Mouse (Mus musculus) NIH3T3 (cell line): ENCODE measurements around the gene Mctp1.
A peak's percentile ranks its signal among the peaks of the same experiment; 100 is the strongest.
"Not testable (repeated sequence)": the region's sequence is repeated elsewhere in the genome, so short reads cannot be mapped to it uniquely, and the experiment has no call there.

Experiments
- DNase-seq: peaks from one replicate; pipeline ENCODE4 v3.0.0-alpha.2; 2012; ENCODE audit warnings: low read depth

Mctp1 gene

DNA sequence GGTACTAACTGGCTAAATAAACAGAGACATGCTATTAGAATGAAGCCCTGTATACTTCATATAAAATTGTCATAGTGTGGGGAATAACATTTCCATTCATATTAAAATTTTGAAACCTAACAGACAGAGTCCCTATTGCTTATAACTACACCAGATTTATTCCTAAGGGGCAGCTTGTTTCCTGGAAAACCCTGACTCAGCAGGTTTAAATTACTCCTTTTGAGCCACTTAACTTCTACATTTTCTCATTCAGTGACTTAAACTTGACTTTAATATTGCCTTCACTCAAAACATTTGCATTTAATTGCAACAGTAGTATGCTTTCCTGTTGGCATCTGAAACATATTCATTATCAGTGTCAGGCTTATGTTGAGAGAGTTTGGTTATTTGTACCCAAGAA, 583.3 kb downstream of the Mctp1 start:
- no peak for DNase-seq

DNA sequence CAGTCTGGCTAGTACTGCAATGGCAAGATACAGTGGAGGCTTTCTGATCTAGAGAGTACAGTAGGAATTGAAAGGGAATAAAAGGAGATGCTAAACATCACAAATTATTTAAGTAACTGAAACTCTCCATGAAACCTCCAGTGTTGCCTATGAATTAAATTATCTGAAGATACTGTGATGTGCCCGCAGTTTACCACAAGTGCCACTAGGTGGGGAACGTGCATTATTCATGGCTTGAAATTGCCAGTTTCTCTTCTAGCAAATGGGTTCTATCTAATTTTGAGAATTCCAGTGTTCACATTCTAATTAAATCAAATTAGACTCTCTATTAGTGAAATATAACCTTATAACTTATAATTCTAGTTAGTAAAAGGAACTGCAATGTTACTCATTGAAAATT, 585.1 kb downstream of the Mctp1 start:
- peak; percentile 81 for DNase-seq

DNA sequence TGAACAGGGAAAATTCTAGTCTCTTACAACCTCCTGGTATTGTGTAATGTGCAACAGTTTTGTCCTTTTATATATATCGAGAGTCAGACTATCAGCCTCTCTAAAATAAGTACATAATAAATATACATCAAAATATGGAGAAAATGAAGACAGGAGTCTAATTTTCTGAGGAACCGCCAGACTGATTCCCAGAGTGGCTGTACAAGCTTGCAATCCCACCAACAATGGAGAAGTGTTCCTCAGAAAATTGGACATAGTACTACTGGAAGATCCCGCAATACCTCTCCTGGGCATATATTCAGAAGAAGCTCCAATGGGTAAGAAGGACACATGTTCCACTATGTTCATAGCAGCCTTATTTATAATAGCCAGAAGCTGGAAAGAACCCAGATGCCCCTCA, 586.7 kb downstream of the Mctp1 start:
- DNase-seq: not testable (repeated sequence)

DNA sequence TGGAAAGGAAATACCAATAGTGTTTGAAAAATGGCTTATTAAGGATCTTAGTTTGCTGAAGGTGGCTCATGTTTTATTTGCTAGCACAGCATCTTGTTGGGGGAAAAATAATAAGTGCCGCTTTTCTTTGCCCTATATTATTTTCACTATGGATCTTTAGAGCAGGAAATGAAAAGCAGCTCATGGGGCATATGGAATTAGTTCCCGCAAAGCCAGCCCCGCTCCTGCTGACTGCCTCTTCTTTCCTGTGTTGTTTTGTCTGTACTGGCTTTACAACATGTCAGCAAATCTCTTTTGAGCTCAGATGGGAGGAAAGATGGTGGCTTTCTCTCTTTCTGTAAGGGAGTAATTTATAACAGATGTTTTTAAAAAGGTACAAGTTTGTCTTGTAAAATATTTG, 618.3 kb downstream of the Mctp1 start:
- peak; percentile 3 for DNase-seq

DNA sequence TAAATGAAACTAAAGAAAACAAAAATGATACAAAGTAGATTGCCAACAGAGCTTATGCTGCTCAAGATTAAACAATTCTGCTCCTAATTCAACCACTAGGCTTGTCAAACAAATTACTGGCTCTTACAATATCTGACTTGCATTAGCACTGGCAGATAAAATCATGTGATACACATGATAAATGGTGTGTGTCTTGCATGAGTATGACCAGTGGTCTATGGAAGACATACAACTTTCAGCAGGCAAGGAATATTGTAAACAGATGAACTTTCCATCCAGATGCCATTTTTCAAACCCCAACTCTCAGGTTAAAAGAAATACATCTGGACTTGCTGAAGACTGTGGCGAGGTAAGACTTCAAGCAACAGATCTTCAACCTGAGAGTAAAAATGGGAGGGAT, 619.3 kb downstream of the Mctp1 start:
- peak; percentile 7 for DNase-seq

DNA sequence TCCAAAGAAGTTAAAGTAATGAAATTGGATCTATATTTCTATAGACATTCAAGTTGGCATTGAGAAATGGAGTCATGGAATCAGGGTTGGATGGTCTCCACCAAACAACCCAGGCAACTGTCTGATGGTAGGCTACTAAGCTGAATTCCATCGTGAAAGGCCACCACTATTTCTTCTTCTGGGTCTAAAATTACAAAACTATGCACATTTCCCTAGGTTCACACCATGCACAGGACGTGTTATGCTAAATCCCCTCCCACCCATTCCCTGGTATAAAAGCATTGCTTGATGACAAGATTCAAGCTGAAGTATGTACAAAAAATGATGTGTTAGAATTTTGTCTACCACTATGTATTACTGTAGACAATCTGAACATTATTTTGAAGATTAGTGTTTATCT, 634.5 kb downstream of the Mctp1 start:
- no peak for DNase-seq

DNA sequence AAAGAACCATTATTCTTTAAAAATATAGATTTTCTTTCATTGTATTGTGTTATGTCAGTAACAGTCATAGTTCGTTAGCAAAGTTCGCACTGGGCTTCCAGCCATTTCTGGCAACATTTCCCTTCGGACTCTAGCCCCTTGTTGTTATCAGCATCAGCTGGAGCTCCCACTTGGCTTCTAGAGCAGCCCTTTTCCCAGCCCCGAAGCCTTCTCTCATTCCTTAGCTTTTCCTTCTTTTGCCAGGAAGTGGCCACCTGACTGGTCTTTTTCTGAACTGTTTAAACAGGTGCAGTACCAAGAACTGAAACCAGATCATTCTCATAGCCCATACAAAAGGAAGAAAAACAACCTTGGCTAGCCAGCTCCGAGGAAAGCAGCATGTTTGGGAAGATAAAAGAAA, 645.3 kb downstream of the Mctp1 start:
- no peak for DNase-seq

DNA sequence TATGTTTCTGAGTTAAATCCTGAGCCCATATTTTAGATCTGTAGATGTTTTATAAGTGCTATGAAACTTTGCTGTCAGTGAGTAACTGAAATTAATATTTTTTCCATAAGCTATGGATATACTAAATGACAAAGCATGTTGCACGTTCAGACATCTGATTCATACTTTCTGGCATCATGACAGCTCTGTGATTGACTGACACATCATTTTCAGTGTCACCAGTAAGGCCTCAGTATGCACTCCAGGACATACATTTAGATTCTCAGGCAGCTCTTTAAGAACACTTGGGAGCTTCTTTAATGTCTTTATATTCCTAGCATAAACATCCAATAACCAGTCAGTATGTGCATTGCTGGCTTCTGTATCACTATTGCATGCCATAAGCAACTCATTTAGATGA, 659.0 kb downstream of the Mctp1 start:
- peak; percentile 69 for DNase-seq

DNA sequence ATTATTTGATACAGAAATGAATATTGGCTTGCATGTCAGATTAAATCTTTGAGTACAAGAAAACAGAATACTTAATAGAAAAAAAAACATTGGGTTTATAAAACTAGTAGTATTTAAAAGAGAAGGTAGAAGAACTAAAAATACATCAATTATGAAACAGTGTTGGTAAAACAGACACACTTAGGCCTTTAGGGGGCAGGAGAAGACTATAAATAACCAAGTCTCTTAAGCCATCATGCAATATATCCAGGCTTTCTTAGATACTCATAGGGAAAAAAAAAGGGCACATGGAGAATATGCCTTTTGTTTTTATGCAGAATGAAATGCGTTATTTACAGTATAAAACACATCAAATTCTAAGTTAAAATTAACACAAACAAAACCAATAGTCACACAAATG, 661.0 kb downstream of the Mctp1 start:
- peak; percentile 73 for DNase-seq

DNA sequence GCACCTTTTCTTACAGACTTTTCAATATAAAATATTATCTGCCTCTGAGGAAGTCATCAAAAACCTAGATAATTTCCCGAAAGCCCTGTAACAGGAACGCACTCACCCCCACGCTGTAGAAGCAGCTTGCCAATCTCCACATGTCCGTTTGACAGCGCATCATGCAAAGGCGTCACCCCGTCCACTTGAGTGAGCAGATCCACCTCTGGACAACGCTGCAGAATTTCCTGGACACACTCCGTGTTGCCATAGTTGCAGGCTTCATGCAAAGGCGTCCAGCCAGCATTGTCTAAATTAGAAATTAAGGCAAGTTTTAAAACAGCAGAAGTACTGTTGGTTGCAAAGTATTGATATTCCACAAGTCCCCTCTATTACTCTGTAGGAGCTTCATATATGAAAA, 662.1 kb downstream of the Mctp1 start:
- no peak for DNase-seq

DNA sequence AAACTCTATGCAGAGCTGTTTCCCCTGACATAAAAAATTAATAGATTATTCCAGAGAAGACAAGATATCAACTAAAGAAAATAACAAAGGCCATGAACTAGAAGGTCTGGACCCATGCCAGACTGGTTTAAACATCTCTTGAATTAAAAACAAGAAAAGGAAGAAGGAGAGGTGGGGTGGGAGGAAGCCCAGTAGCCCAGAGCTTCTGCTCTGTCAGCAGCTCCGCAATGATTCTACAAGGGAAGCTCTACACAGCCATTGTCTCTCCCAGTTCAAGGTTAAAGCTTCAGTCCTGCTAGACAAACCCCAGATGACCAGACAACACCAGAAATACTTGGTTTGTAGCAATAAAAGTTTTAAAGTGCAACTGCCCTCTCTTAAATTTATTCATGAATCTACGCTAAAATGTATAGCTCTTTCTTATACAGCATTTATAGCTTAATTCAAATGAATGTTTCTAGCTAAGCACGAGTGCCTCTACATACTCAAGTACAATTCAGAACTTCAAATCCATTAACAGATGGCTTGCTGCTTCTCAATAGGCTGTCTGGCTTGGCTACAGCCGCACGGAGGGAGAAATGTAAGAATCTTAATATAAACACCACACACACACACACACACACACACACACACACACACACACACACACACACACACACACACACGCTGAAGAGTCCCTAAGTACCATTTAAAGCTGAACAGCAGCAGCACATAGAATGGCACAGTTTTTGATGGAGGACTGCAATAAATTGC, 663.0 kb downstream of the Mctp1 start:
- no peak for DNase-seq

DNA sequence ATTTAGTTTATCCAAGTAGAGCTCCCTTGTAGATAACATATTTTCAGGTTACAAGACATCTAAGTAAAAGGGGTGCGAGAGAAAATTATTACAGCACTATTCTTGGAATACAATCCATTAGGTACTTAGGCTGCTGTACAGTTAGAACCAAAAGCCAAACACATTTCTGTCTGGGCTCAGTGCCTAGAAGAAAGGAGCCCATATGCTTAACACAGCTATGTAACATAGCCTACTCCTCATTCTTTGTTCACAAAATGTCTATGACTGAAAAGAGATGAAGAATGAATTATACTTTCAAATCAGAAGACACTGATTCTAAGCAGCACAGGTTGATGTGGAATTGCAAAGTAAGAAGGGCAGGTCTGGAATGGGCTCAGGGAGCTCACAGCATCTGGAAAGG, 664.1 kb downstream of the Mctp1 start:
- no peak for DNase-seq

DNA sequence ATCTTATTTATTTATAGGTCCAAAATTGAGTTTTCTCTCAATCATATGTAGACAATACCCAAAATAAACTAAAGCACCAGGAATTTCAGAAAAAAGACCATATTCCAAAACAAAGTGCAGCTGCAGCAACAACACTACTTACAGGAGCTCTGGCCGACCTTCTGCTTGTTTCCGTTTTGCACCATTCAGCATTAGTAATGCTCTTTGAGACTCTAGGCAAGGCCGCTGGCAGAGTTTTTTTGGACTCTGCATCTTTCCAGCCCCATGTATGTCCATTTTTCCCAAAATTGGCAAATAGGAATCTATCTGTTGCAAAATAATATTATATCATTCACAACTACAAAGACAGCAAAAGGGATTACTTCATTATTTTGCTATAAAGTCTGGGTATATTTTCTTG, 665.4 kb downstream of the Mctp1 start:
- DNase-seq: no peak

DNA sequence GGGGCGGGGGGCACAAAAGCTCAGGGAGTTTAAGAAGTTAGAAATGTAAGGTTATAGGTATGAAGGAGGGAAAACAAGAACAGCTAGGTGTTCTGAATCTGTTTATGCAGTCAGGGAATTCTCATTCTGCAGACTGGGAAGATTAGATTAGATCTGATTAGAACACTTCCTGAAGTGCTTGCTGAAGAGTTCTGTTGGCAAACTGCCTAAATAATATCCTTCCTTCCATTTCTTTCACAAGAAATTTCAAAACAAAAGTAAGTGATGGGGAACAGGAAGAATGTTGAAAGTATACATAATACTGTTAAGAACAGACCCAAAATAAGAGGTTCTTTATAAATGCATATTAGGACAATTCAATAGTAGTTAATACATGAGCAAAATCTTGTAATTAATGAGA, 678.9 kb downstream of the Mctp1 start:
- DNase-seq: no peak

DNA sequence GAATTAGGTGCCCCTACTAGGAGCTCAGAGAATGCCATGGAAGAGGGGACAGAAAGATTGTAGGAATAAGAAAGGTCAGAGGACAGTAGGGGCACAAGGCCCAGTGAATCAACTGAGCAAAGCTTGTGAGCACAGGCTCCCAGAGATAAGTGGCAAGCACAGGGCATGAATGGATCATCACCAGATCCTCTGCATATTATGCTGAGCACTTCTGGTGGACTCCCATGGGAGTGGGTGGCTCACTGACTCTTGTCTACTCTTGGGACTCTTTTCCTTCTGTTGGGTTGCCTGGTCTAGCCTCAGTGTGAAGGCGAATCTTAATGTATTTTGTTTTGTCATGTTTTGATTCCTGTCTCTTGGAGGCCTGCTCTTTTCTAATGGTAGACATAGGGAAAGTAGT, 684.5 kb downstream of the Mctp1 start:
- no peak for DNase-seq

DNA sequence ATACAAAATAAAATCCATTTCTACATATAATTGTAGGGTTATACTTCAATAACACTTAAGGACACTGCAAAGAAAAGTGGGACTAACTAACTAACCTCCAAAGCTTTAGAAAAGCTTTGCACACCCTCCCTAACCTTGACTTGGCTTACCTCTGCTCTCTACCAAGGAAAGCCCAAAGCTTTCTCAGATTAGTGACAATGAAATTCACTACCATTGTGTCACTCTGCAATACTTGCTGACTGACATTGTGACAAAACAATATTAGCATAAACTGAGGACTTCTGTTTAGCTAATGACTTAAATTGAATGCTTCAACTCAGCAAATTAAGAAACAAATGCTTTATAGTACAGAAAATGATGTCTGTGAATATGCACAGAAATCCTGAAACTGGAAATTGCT, 687.7 kb downstream of the Mctp1 start:
- no peak for DNase-seq
